Mouse (Mus musculus) embryo, embryonic 10.5 days (tissue): Measurements from ENCODE around the gene Hap1.
A peak's percentile ranks its signal among the peaks of the same experiment; 100 is the strongest.
"Not testable (repeated sequence)": the region's sequence is repeated elsewhere in the genome, so short reads cannot be mapped to it uniquely, and the experiment has no call there.

ENCODE experiments used
- DNase-seq: peaks from one replicate; pipeline ENCODE4 v3.0.0-alpha.2; 2015; ENCODE audit warnings: low spot score

The Hap1 gene

GRCm38 (mm10) chr11:100389931-100390445 lies 34.1 kb upstream of the Hap1 start:
- no peak for DNase-seq

DNA sequence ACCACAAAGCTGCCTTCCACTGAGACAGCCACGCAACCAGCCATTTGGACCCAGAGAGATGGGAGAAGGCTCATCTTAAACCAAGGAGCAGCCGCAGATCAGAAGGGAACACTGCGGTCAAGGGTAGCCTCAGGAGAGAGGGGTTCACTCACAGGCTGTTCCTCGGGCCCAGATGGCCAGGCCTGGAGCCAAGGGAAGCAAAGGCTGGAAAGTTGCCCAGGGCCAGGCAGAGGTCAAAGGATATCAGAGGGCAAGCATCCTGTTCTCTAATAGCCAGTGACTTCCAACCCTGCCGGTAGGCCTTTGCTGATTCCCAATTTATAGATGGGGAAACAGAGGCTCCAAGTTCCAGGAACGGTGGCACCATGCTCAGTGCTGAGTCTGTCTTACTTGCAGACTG lies 32.7 kb upstream of the Hap1 start:
- DNase-seq, result no peak

GRCm38 (mm10) chr11:100387589-100388375 lies 31.9 kb upstream of the Hap1 start:
- DNase-seq, result peak; percentile 42

GRCm38 (mm10) chr11:100387111-100387510 lies 31.2 kb upstream of the Hap1 start:
- no peak for DNase-seq

DNA sequence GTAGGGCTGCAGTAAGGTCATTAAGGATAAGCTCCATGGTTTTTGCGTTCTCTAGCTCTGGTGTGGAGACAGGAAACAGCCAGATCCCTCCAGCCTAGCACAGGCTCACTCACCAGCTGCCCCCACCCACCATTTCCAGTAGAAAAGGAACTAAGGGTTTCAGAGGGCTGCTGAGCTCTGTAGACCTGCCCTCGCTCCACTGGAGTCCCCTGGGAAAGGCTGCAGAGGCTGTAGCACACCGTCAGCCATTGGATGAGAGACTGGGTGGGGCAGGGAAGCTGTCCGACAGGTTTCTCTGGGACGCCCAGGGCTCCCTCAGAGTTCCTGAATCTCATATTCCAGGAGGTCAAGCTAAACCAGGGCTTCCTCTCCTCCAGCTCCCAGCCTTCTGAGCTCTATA lies 30.7 kb upstream of the Hap1 start:
- DNase-seq, result no peak

GRCm38 (mm10) chr11:100385016-100385415 lies 29.1 kb upstream of the Hap1 start:
- DNase-seq, result no peak

DNA sequence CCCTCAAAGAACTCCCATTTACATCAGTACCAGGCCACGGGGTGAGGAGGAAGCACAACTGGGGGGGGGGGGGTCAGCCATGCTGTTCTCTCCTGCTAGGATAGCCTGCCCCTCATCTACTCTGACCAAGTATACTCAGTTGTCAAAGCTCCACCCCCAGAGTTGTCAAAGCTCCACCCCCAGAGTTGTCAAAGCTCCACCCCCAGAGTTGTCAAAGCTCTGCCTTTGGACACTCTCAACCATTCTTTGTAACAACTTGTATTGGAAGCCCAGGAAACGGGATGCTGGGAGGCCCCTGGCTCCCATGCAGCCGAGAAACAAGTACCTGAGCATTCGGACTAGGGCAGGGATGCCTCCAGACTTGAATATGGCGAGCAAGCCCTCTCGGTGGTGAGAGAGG lies 26.8 kb upstream of the Hap1 start:
- DNase-seq, result no peak

DNA sequence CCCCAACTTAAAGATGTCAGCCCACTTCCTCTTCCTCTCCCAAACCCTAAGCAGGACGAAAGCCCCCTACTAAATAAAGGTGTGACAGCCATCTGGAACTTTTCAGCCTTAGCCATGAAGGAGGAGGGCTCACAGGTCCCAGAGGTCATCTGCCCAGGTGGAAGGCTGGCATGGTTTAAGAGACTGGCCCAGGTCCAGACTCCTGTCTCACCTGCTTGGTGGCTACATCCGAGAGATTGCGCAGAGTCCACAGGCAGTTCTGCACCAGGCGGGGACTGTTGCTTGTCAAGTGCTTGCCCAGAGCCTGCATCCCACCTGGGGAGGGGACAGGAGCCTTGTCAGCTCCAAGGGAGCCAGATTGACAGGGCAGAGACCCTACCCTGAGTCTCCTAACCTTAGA lies 23.4 kb upstream of the Hap1 start:
- no peak for DNase-seq

GRCm38 (mm10) chr11:100378446-100378845 lies 22.5 kb upstream of the Hap1 start:
- DNase-seq, result no peak

DNA sequence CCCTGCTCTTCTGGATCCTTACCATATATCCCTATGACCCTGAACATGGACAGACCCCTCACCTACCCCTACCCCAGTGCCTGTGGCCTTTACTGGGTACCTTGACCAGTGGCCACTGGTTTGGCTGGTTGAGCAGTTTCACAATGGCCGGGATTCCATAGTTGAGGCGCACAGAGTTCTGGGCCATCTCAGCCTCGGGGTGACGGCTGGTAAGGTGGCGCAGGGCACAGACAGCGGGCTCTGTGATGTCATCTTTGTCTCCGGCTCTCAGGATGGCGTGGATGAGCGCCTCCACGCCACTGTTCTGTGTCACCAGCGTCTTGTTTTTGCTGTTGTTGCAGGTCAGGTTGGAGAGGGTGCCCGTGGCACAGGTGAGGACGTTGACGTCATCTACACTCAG lies 22.1 kb upstream of the Hap1 start:
- DNase-seq, result no peak

- no peak for DNase-seq
Observed at GRCm38 (mm10) chr11:100376746-100377389, 20.9 kb upstream of the Hap1 start.

DNA sequence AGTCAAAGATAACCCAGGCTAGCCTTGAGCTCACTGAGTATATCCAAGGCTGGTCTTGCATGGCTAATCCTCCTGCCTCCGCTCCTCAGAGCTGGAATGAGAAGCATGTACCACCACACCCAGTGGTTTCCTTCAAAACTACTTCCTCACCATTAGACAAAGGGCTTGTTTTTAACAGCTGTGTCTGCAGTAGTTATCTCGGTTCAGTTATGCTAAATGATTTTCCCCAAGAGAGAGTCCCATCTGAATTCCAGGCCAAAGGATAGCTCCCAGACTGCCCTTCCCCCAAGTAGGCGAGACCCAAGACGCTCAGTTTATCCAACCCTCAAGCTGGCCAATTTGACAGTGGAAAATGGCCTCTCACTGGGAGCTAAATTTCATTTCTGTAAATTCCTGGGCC lies 20.1 kb upstream of the Hap1 start:
- no peak for DNase-seq

GRCm38 (mm10) chr11:100375127-100375526 lies 19.2 kb upstream of the Hap1 start:
- no peak for DNase-seq

DNA sequence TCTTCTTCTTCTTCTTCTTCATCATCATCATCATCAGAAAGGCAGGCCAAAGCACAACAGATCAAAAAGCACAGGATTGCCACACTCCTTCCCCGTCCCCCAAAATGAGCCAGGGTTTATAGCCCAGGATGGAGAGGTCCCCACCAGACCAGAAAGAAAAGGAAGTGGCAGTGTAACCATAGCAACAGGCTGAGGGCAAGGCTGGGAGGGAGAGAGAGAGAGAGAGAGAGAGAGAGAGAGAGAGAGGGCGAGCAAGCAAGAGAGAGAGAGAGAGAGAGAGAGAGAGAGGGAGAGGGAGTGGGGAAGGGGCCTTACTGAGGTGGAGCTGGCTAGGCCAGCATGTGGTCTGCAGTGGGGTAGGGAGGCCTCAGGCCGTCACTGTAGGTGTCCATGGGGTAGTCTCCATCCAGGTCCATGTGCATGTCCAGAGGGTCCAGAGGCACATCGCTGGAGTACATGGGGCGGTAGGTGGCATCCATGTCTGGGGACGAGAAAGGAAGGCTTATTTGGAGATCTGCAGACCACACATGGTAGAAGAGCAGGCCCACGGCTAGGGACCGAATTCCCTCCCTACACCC lies 16.1 kb upstream of the Hap1 start:
- peak; percentile 57 for DNase-seq

- DNase-seq, result no peak
Observed at GRCm38 (mm10) chr11:100369822-100370221, 13.9 kb upstream of the Hap1 start.

GRCm38 (mm10) chr11:100369145-100369544 lies 13.2 kb upstream of the Hap1 start:
- DNase-seq, result no peak

DNA sequence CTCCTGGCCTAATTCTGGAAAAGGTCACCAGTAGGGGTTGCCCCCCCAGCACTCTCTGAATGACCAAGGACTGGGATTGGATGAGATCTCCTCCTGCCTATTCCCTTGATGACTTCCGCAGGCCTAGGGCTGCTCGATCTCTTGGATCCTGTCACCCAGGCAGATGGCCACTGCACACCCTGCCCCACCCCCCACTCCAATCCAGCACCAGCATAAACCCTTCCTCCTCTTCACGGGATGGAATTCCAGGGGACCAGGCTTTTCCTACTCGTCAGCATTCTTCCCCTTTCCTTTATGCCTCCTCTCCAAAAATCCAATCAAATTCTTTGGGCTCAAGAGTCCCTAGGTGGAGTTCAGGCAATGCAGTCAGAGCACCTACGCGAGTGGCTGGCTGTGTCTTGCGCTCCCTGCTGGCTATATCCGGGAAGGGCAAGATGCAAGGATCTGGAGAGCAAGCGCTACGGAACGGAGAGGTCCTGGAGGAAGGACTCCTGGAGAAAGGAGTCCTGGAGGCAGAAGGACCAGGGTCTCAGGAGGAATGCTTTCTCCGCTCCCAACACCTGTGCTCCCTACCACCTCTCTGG lies 7.1 kb upstream of the Hap1 start:
- DNase-seq, result peak; percentile 81

DNA sequence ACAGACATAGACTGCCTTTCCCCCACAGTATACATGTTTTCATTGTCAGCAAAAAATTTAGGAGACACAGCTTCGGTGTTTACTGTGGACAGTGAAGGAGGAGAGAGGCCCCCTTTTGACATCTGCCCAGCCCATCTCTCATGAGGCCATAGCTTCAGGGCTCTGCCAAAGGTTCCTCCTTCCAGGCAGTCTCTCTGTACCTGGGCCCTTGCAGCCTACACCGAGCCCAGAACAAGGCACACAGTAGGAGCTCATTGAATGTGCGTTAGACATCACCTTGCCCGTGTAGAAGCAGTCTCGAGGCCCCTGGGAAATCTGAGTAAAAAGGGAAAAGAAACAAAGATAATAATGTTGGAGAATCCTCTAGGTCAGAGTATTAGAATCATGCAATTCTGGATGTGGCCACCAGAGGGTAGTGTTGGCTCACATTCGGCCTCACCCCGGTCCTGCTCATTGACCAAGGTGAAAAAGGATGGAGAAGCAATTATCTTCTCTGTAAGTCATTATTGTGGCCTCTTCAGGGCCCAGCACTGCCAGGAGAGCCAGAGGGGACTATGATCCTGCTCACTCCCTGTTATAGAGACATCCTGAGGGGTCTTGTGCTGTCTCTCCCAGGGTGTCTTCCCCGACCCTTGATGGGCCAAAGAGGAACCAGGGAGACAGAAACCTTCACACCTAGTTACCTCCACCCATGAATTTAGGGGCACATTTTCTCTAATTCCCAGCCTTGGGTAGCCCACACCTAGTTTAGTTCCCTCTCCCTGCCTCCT lies 6.5 kb upstream of the Hap1 start:
- peak; percentile 90 for DNase-seq

DNA sequence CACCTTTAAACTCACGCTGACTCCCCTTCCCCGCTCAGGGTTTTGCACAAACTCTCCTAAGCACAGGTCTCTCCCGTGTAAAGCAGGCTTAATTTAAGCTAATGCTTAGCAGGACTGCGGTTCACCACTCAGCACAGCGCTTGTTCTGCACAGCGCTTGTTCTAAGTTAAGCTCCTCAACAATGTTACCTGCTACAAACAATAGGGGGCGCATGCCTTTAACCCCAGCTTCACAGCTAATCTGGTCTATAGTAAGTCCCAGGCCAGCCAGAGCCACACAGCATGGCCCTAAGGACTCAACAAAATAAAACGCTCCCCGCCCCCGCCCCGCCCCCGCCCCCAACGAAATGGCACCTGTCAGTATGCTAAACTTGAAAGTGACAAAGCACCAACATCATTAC lies 5.1 kb upstream of the Hap1 start:
- not testable (repeated sequence) for DNase-seq

- DNase-seq, result no peak
Observed at GRCm38 (mm10) chr11:100360175-100360574, 4.2 kb upstream of the Hap1 start.

GRCm38 (mm10) chr11:100357408-100357807 lies 1.5 kb upstream of the Hap1 start:
- no peak for DNase-seq

- DNase-seq, result peak; percentile 44
Observed at GRCm38 (mm10) chr11:100356819-100357211, 887 bp upstream of the Hap1 start.
